Mouse (Mus musculus) embryonic facial prominence, embryonic 13.5 days (tissue): ENCODE measurements around the gene Arhgef26. TPM values are rescaled to one million over a fixed set of nuclear protein-coding genes. Genes with fewer than 3 reads are reported as not detected.

ENCODE experiments used
- ATAC-seq: fragments of 200-750 bp; cut with Nextera tagmentation; 2 replicates; pipeline ENCODE4 v1.8.0; 2017; ENCODE audit warnings: low read depth; ENCODE audit not compliant: insufficient number of reproducible peaks, insufficient read depth, low FRiP score, low TSS enrichment
- H3K27ac ChIP-seq: fragments of 300-500 bp; sonication (generic); 2 replicates; pipeline ENCODE4 v1.5.1; 2015; ENCODE audit warnings: moderate library complexity, mild to moderate bottlenecking, inconsistent platforms
- H3K27me3 ChIP-seq: fragments of 300-500 bp; sonication (generic); 2 replicates; pipeline ENCODE4 v1.6.1; 2015; ENCODE audit warnings: mild to moderate bottlenecking, inconsistent platforms
- H3K36me3 ChIP-seq: fragments of 300-500 bp; sonication (generic); 2 replicates; pipeline ENCODE4 v1.6.1; 2015; ENCODE audit warnings: mild to moderate bottlenecking, inconsistent platforms
- H3K4me1 ChIP-seq: fragments of 300-500 bp; sonication (generic); 2 replicates; pipeline ENCODE4 v1.6.1; 2015; ENCODE audit warnings: inconsistent platforms
- H3K4me2 ChIP-seq: fragments of 300-500 bp; sonication (generic); 2 replicates; pipeline ENCODE4 v1.6.1; 2015; ENCODE audit warnings: moderate library complexity, mild to moderate bottlenecking, inconsistent platforms
- H3K4me3 ChIP-seq: fragments of 300-500 bp; sonication (generic); 2 replicates; pipeline ENCODE4 v1.5.1; 2015; ENCODE audit warnings: mild to moderate bottlenecking, inconsistent platforms
- H3K9ac ChIP-seq: fragments of 300-500 bp; sonication (generic); 2 replicates; pipeline ENCODE4 v1.6.1; 2015; ENCODE audit warnings: mild to moderate bottlenecking, inconsistent platforms
- H3K9me3 ChIP-seq: fragments of 300-500 bp; sonication (generic); 2 replicates; pipeline ENCODE4 v1.6.1; 2016; ENCODE audit warnings: inconsistent platforms
- WGBS: fragments of 180-500 bp; shearing (Covaris S2); methylation state at CpG from one replicate; pipeline ENCODE4 v1.1.7; 2015; ENCODE audit warnings: mixed read lengths; 5-methylcytosine and 5-hydroxymethylcytosine counted together
- polyA plus RNA-seq: library from polyadenylated mRNA; unstranded; fragments of >200 nt; fragmentation: Nextera tagmentation; extraction: Ambion mirVana; gene quantifications from 2 replicates; pipeline ENCODE4 v1.2.1, GENCODE M21; 2015

Arhgef26 gene
- polyA plus RNA-seq, 1 experiment from 2014 or later, result 14.4 TPM

GRCm38 (mm10) chr3:62392636-62393035 is 54.5 kb downstream of the Arhgef26 start:
- Histone ChIP-seq H3K9ac (no peak overlapping the region), H3K27me3 (no peaks in the 10 kb centered on the region), H3K4me1 (peaks cover 18% of the 10 kb centered on the region), H3K9me3 (no peaks in the 10 kb centered on the region), H3K4me2 (no peak overlapping the region), H3K36me3 (no peaks in the 10 kb centered on the region), H3K4me3 (no peak overlapping the region), H3K27ac (peak overlapping the region; percentile 68)
- no peak for ATAC-seq

GRCm38 (mm10) chr3:62394284-62394683 is 56.1 kb downstream of the Arhgef26 start:
- Histone ChIP-seq H3K9ac (no peak overlapping the region), H3K4me1 (peaks cover 18% of the 10 kb centered on the region), H3K4me2 (no peak overlapping the region), H3K9me3 (no peaks in the 10 kb centered on the region), H3K4me3 (no peak overlapping the region), H3K36me3 (no peaks in the 10 kb centered on the region), H3K27me3 (no peaks in the 10 kb centered on the region), H3K27ac (no peak overlapping the region)
- 30% methylated on average over 7 of the region's 7 CpGs for WGBS
- ATAC-seq, result no peak

GRCm38 (mm10) chr3:62395368-62395767 is 57.2 kb downstream of the Arhgef26 start:
- no peak overlapping the region for H3K27ac ChIP-seq

DNA sequence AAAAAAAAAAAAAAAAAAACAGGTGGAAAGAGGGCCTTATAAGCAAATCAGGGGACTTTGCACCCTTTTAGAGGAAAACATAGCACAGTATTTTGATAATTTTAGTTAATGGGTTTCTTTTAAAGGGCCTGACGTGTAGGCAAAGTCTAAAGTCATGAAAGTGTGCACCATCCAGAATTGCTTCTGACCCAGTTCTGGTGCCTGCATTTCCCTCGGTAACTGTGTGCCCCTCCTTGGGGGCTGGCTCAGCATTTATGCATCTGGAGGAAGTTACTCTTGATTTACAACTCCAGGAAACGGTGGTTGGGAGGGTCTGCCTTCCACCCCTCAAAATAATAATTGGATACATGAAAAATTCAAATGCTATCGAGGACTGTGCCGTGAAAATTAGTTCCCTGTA is 58.0 kb downstream of the Arhgef26 start:
- no peak for ATAC-seq
- WGBS, result 23% methylated on average over 5 of the region's 5 CpGs
- Histone ChIP-seq H3K4me1 (peaks cover 18% of the 10 kb centered on the region), H3K36me3 (no peaks in the 10 kb centered on the region), H3K27me3 (no peaks in the 10 kb centered on the region), H3K9me3 (no peaks in the 10 kb centered on the region), H3K4me3 (no peak overlapping the region), H3K4me2 (peak overlapping the region; percentile 5; the same call in 1 of the 2 replicates), H3K27ac (peak overlapping the region; percentile 44; the same call in 1 of the 2 replicates), H3K9ac (no peak overlapping the region)

More at GRCm38 (mm10) chr3:62395368-62395767, 57.2 kb downstream of the Arhgef26 start:
- Histone ChIP-seq H3K4me1 (peaks cover 18% of the 10 kb centered on the region), H3K9me3 (no peaks in the 10 kb centered on the region), H3K9ac (no peak overlapping the region), H3K4me3 (no peak overlapping the region), H3K4me2 (no peak overlapping the region), H3K27me3 (no peaks in the 10 kb centered on the region), H3K36me3 (no peaks in the 10 kb centered on the region)
- 59% methylated on average over 5 of the region's 5 CpGs for WGBS
- ATAC-seq, result no peak

DNA sequence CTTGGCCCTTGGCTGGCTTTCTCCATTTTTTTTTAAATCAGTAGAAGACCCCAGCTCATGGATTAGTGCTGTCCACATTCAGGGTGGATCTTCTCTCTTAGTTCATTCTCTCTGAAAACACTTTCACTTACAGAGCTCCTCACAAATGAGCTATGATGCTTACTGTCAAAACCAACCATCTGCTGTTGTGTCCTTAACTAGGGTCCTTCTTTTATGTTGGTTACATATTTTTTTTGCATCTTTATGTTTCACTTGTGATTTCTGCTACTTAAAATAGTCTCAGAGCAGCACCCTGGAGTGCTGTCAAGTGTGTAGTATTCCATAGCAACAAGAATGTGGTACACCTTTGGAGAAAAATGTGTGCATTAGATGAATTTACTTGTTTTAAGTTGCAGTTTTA is 60.0 kb downstream of the Arhgef26 start:
- Histone ChIP-seq H3K36me3 (no peaks in the 10 kb centered on the region), H3K27ac (no peak overlapping the region), H3K4me2 (no peak overlapping the region), H3K9me3 (no peaks in the 10 kb centered on the region), H3K27me3 (no peaks in the 10 kb centered on the region), H3K4me3 (no peak overlapping the region), H3K9ac (no peak overlapping the region), H3K4me1 (peaks cover 8% of the 10 kb centered on the region)
- no peak for ATAC-seq

DNA sequence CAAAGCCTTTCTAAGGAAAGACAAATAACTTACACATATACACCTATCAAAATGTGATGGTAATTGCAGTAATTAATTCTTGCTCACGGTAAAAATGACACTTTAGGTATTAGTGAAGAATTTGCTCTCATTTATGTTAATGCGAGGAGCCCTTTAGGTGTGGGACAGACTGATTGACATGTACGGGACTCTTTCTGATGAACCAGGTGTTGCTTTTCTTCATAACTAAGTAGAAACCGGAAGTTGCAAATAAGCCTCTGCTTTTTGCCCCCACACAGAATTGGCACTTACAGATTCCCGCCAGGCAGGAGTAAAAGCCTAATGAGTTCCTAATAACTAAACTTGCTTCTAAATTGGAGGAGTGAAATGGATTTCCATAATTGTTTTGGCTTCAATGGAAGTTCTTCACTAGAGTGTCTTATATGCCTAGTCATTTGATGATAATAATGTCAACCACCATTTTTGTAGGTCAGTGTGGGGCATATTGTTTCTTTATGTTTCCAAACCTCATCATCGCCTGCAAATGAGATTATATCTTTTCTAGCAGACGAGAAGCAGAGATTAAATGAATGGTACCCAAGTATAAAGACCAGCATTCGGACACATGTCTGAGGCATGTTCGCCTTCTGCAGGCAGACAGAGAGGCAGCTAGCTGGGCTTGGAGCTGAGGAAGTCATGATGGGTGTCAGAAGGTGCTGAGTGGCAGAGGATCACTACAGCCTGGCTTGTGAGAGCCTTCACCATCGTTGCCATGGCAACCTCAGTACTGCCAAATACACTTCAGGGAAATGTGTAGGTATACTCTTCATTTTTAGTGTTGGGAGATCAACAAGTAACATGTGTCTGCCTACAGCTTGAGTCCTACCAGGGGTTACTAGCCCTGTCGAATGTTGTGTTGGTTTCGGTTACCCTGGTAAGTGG is 61.9 kb downstream of the Arhgef26 start:
- no peaks in the 10 kb centered on the region for H3K9me3 ChIP-seq
- H3K36me3 ChIP-seq, result no peaks in the 10 kb centered on the region
- no peak overlapping the region for H3K9ac ChIP-seq
- H3K27me3 ChIP-seq, result no peaks in the 10 kb centered on the region
- no peak overlapping the region for H3K4me3 ChIP-seq
- peaks cover 8% of the 10 kb centered on the region for H3K4me1 ChIP-seq
- H3K27ac ChIP-seq, result no peak overlapping the region
- H3K4me2 ChIP-seq, result no peak overlapping the region
- WGBS, result 83% methylated on average over 12 of the region's 12 CpGs
- no peak for ATAC-seq

DNA sequence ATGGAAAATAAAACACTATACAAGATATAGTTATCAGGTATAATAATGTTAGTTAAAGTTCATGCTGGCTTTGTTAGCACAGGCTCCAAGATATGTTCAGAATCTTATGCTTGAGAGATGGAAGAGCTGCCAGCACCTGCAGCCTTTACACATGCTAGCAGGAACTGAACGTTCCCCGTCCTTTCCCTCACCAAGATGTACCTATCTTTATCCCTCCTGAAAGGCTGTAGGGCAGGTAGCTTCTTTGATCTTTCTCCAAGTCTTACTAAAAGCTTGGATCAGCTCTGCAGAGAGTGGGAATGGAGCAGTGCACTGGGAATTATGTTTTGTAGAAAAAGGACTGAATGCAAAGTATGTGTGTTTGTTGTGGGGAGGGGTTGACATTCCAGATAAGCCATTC is 64.3 kb downstream of the Arhgef26 start:
- no peak overlapping the region for H3K27ac ChIP-seq
- no peak overlapping the region for H3K4me2 ChIP-seq
- H3K36me3 ChIP-seq, result no peaks in the 10 kb centered on the region
- H3K4me3 ChIP-seq, result no peak overlapping the region
- H3K27me3 ChIP-seq, result no peaks in the 10 kb centered on the region
- no peak overlapping the region for H3K9ac ChIP-seq
- 90% methylated on average over 2 of the region's 2 CpGs for WGBS
- no peaks in the 10 kb centered on the region for H3K4me1 ChIP-seq
- ATAC-seq, result no peak
- no peaks in the 10 kb centered on the region for H3K9me3 ChIP-seq

DNA sequence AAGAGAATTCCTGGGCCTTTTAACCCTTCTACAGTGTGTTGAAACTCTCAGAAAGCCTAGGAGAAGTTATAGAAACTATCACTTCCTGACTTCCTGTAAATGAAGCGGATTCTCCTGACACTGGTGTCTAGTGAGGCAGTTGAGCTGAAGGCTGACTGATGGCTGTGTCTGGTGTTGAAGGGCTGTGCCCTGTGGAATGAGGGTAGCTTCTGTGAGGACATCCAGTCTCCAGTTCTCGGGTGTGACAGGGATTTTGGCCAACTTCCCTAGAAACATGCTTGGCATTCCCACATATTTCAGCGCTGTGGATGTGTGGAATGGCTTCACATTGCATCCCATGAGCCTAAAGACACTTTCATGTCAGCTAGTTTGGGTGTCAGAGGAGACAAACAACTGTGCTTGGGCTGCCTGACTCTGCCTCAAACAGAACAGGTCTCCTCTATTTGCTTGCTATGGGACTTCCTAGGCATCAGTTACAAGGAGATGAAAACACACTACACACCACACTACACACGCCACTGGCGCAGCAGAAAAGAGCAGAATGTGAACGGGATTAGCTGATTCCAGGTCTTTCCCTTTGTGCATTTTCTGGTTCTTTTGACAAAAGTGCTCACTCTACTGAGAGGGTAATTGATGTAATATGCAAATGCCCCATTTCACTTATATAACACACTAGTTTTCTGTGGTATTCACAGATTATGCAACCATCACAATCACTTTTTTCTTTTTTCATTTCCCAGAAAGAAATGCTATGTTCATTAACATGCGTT is 66.5 kb downstream of the Arhgef26 start:
- H3K4me1 ChIP-seq, result peaks cover 6% of the 10 kb centered on the region
- H3K9ac ChIP-seq, result no peak overlapping the region
- H3K36me3 ChIP-seq, result no peaks in the 10 kb centered on the region
- ATAC-seq, result no peak
- no peak overlapping the region for H3K4me2 ChIP-seq
- no peak overlapping the region for H3K4me3 ChIP-seq
- H3K9me3 ChIP-seq, result no peaks in the 10 kb centered on the region
- no peaks in the 10 kb centered on the region for H3K27me3 ChIP-seq
- whole genome bisulfite sequencing, result 85% methylated on average over 7 of the region's 7 CpGs
- H3K27ac ChIP-seq, result no peak overlapping the region

- no peak overlapping the region for H3K9ac ChIP-seq
- 45% methylated on average over 8 of the region's 8 CpGs for WGBS
- no peaks in the 10 kb centered on the region for H3K9me3 ChIP-seq
- no peak overlapping the region for H3K4me3 ChIP-seq
- no peak for ATAC-seq
- H3K4me1 ChIP-seq, result peaks cover 6% of the 10 kb centered on the region
- H3K4me2 ChIP-seq, result no peak overlapping the region
- H3K27me3 ChIP-seq, result no peaks in the 10 kb centered on the region
- H3K36me3 ChIP-seq, result no peaks in the 10 kb centered on the region
- no peak overlapping the region for H3K27ac ChIP-seq
Measured at GRCm38 (mm10) chr3:62409555-62410182, 71.5 kb downstream of the Arhgef26 start.

DNA sequence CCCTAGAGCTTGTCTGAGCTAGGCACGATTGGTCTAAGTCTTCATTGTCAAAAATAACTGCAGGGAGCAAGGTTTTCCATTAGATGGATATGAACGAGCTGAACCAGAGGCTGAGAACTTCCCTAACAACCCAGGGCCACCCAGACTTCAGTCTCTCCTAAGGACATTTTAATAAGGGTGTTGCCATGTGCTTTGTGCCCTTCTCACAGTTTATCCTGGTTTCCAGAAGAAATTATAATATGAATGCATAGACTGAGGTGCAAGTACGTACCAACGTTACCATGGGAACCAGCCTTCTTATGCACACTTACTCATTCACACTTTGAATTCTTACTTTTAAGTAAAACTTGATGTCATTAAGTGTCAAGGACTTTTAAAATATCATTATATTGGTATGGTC is 72.3 kb downstream of the Arhgef26 start:
- WGBS, result 88% methylated on average over 4 of the region's 4 CpGs

GRCm38 (mm10) chr3:62412704-62413103 is 74.6 kb downstream of the Arhgef26 start:
- Histone ChIP-seq H3K9me3 (no peaks in the 10 kb centered on the region), H3K27ac (no peak overlapping the region), H3K4me3 (no peak overlapping the region), H3K9ac (no peak overlapping the region), H3K27me3 (no peaks in the 10 kb centered on the region), H3K4me2 (no peak overlapping the region), H3K36me3 (no peaks in the 10 kb centered on the region), H3K4me1 (peaks cover 6% of the 10 kb centered on the region)
- no peak for ATAC-seq
- 68% methylated on average over 7 of the region's 7 CpGs for WGBS

More for the DNA sequence above, 72.3 kb downstream of the Arhgef26 start:
- H3K27ac ChIP-seq, result no peak overlapping the region
- no peak for ATAC-seq
- H3K4me3 ChIP-seq, result no peak overlapping the region
- H3K4me1 ChIP-seq, result peaks cover 6% of the 10 kb centered on the region
- H3K9ac ChIP-seq, result no peak overlapping the region
- no peaks in the 10 kb centered on the region for H3K36me3 ChIP-seq
- no peak overlapping the region for H3K4me2 ChIP-seq
- no peaks in the 10 kb centered on the region for H3K27me3 ChIP-seq
- no peaks in the 10 kb centered on the region for H3K9me3 ChIP-seq
